Comparison of ENCODE assay signal across 14 mouse cellular contexts in the genomic region with DNA sequence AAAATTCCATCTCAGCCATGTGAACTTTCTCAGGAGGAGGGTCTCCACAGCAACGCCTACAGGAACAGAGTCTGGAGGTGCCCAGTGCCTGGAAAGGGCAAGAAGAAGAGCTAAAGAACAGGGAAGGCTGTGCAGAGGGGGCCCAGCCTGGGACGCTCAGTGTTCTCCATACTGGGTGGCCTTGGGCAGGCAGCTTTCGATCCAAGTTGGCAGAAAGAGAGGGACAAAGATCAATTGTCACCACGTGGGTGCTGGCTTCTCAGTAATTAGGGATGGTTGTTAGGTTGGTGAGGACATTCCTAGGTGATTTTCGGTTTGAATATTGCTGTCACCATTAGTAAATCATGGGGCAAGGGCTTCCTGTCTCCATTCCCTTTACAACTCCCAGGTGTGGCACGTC.
"Had no signal": no experiment of that assay in that cellular context is flagged by ENCODE, and none has a peak within 500 bp of the region (broad histone marks: within the 10 kb centered on the region; RNA-seq: fewer than 3 reads in every experiment).

No protein-coding gene starts in this region.

- H3K36me3 ChIP-seq: hindbrain, embryonic 12.5 days; limb, embryonic 15.5 days; liver, embryonic 15.5 days; midbrain, embryonic 10.5 days; neural tube, embryonic 12.5 days had no signal

- H3K27me3 ChIP-seq: hindbrain, embryonic 12.5 days; limb, embryonic 15.5 days; neural tube, embryonic 12.5 days had no signal

- H3K4me3 ChIP-seq: hindbrain, embryonic 12.5 days; limb, embryonic 15.5 days; liver, embryonic 15.5 days; midbrain, embryonic 10.5 days; myocyte; neural tube, embryonic 12.5 days had no signal

- H3K4me2 ChIP-seq: hindbrain, embryonic 12.5 days; limb, embryonic 15.5 days; liver, embryonic 15.5 days; lung, embryonic 14.5 days; neural tube, embryonic 12.5 days had no signal

- H3K9me3 ChIP-seq: hindbrain, embryonic 12.5 days; limb, embryonic 15.5 days; liver, embryonic 15.5 days; midbrain, embryonic 10.5 days had no signal

- H3K27ac ChIP-seq: hindbrain, embryonic 12.5 days; limb, embryonic 15.5 days; liver, embryonic 15.5 days; midbrain, embryonic 10.5 days; neural tube, embryonic 12.5 days had no signal

- H3K4me1 ChIP-seq: limb, embryonic 15.5 days; liver, embryonic 15.5 days had no signal

- DNase-seq: layer of hippocampus, adult 9-11 months; layer of hippocampus, postnatal 36 days; lung, embryonic 14.5 days; lung, postnatal 10 days; lung, postnatal 4 days; midbrain, embryonic 14.5 days; thymus, adult 2 months had no signal

- ATAC-seq: inflammation-experienced regulatory T-cells, adult 6 months had no signal

- H3K9ac ChIP-seq: hindbrain, embryonic 12.5 days; limb, embryonic 15.5 days; liver, embryonic 15.5 days; lung, embryonic 14.5 days; neural tube, embryonic 12.5 days had no signal
